28 mouse cellular contexts compared by ENCODE assay signal in genomic region chr13:47112056-47112455, GRCm38 (mm10). TPM values are rescaled to one million over a fixed set of nuclear protein-coding genes. Genes with fewer than 3 reads are reported as not detected.
DNase-seq lines count a peak whose midpoint lies in the region; ATAC-seq and TF ChIP-seq lines count a peak whose summit lies in the region.
"Had no signal": no experiment of that assay in that cellular context is flagged by ENCODE, and none has a peak within 500 bp of the region (broad histone marks: within the 10 kb centered on the region; RNA-seq: fewer than 3 reads in every experiment).

No protein-coding gene starts in this region.

- no peaks in the 10 kb centered on the region for H3K9me3 ChIP-seq in intestine, embryonic 14.5 days (ENCODE audit: control insufficient read depth, low read length)
- H3K9me3 ChIP-seq in intestine, postnatal 0 days (ENCODE audit: control insufficient read depth), result no peaks in the 10 kb centered on the region
- no peaks in the 10 kb centered on the region for H3K9me3 ChIP-seq in liver, embryonic 12.5 days (replicated peaks)
- H3K9me3 ChIP-seq in liver, postnatal 0 days (ENCODE audit: low read length), result no peaks in the 10 kb centered on the region
- H3K9me3 ChIP-seq: forebrain, embryonic 12.5 days; hindbrain, embryonic 10.5 days; hindbrain, embryonic 15.5 days; limb, embryonic 10.5 days; limb, embryonic 15.5 days; lung, embryonic 15.5 days; midbrain, embryonic 12.5 days; neural tube, embryonic 15.5 days had no signal

- DNase-seq in intestine, embryonic 14.5 days (ENCODE audit: low spot score), result peak; percentile 39
- DNase-seq in liver, postnatal 0 days, result no peak
- no peak for DNase-seq in B cell, adult 2 months
- no peak for DNase-seq in left cerebral cortex, adult 11 months (ENCODE audit: low spot score)
- no peak for DNase-seq in urinary bladder, adult 2 months (ENCODE audit: low spot score)
- DNase-seq: adrenal gland, postnatal 36 days; cerebellum, adult 2 months; cerebellum, postnatal 36 days; forebrain, postnatal 0 days; heart, adult 2 months; heart, postnatal 14 days; kidney, adult 2 months; kidney, postnatal 4 days; layer of hippocampus, postnatal 36 days; spleen, adult 18-20 months had no signal

- ATAC-seq in intestine, embryonic 14.5 days (replicated peaks; ENCODE audit: low FRiP score, low TSS enrichment, low read depth), result no peak
- ATAC-seq in intestine, postnatal 0 days, result no peak
- ATAC-seq in erythroblast, adult 5-6 weeks (replicated peaks; ENCODE audit: low FRiP score, poor library complexity, severe bottlenecking), result peak; percentile 24
- peak; percentile 3; the same call in 1 of the 2 replicates for ATAC-seq in liver, embryonic 12.5 days
- ATAC-seq in liver, postnatal 0 days, result no peak
- ATAC-seq: forebrain, postnatal 0 days; inflammation-experienced regulatory T-cells, adult 6 months had no signal

- 0 out of 2 replicates have a peak, but pooled peaks cover 3% of the 10 kb centered on the region for H3K4me1 ChIP-seq in intestine, embryonic 14.5 days (replicated peaks; ENCODE audit: control insufficient read depth, insufficient read depth, low read length)
- no peaks in the 10 kb centered on the region for H3K4me1 ChIP-seq in intestine, postnatal 0 days (replicated peaks; ENCODE audit: control insufficient read depth, insufficient read depth, low read length)
- H3K4me1 ChIP-seq in liver, embryonic 12.5 days, result peaks cover 91% of the 10 kb centered on the region
- peaks cover 43% of the 10 kb centered on the region for H3K4me1 ChIP-seq in liver, postnatal 0 days (ENCODE audit: insufficient read depth)
- H3K4me1 ChIP-seq: hindbrain, embryonic 15.5 days; limb, embryonic 15.5 days had no signal

- H3K27ac ChIP-seq in intestine, embryonic 14.5 days (ENCODE audit: low read depth), result no peak overlapping the region
- H3K27ac ChIP-seq in intestine, postnatal 0 days (ENCODE audit: low read depth, low read length), result no peak overlapping the region
- peak overlapping the region; percentile 100 for H3K27ac ChIP-seq in liver, embryonic 12.5 days
- peak overlapping the region; percentile 73 for H3K27ac ChIP-seq in liver, postnatal 0 days (ENCODE audit: low read depth)
- H3K27ac ChIP-seq: forebrain, embryonic 12.5 days; heart, adult 2 months; hindbrain, embryonic 10.5 days; hindbrain, embryonic 15.5 days; kidney, postnatal 0 days; limb, embryonic 10.5 days; limb, embryonic 15.5 days; lung, embryonic 15.5 days; midbrain, embryonic 12.5 days; neural tube, embryonic 15.5 days had no signal

- H3K4me2 ChIP-seq in intestine, embryonic 14.5 days (ENCODE audit: low read length), result no peak overlapping the region
- H3K4me2 ChIP-seq in intestine, postnatal 0 days (replicated peaks; ENCODE audit: low read depth), result no peak overlapping the region
- H3K4me2 ChIP-seq in liver, embryonic 12.5 days, result peak overlapping the region; percentile 58
- peak overlapping the region; percentile 57 for H3K4me2 ChIP-seq in liver, postnatal 0 days (ENCODE audit: low read depth, low read length)
- H3K4me2 ChIP-seq: forebrain, embryonic 12.5 days; hindbrain, embryonic 15.5 days; limb, embryonic 15.5 days; lung, embryonic 15.5 days; midbrain, embryonic 12.5 days; neural tube, embryonic 15.5 days had no signal

- no peak for TF ChIP-seq CTCF in intestine, postnatal 0 days (IDR thresholded peaks at IDR 0.05; ENCODE audit: low read depth)
- TF ChIP-seq CTCF in liver, postnatal 0 days (IDR thresholded peaks at IDR 0.05; ENCODE audit: low read depth), result no peak

- TF ChIP-seq EP300 in liver, postnatal 0 days (IDR thresholded peaks at IDR 0.05; ENCODE audit: low read depth), result no peak

- WGBS in intestine, embryonic 14.5 days, result 82% methylated on average over 3 of the region's 3 CpGs
- 72% methylated on average over 3 of the region's 3 CpGs for WGBS in intestine, postnatal 0 days
- 62% methylated on average over 3 of the region's 3 CpGs for WGBS in liver, embryonic 12.5 days (ENCODE audit: insufficient replicate concordance)
- WGBS in liver, postnatal 0 days (ENCODE audit: insufficient replicate concordance), result 80% methylated on average over 3 of the region's 3 CpGs

- no peaks in the 10 kb centered on the region for H3K36me3 ChIP-seq in intestine, embryonic 14.5 days (ENCODE audit: control insufficient read depth, insufficient read depth, low read length)
- H3K36me3 ChIP-seq in intestine, postnatal 0 days (ENCODE audit: control insufficient read depth, insufficient read depth), result no peaks in the 10 kb centered on the region
- no peaks in the 10 kb centered on the region for H3K36me3 ChIP-seq in liver, embryonic 12.5 days
- H3K36me3 ChIP-seq in liver, postnatal 0 days (replicated peaks; ENCODE audit: insufficient read depth, low read length), result no peaks in the 10 kb centered on the region
- H3K36me3 ChIP-seq: forebrain, embryonic 12.5 days; hindbrain, embryonic 10.5 days; hindbrain, embryonic 15.5 days; limb, embryonic 10.5 days; limb, embryonic 15.5 days; lung, embryonic 15.5 days; midbrain, embryonic 12.5 days; neural tube, embryonic 15.5 days had no signal

- H3K9ac ChIP-seq in intestine, embryonic 14.5 days (ENCODE audit: low read length), result no peak overlapping the region
- no peak overlapping the region for H3K9ac ChIP-seq in intestine, postnatal 0 days (ENCODE audit: low read depth, low read length)
- H3K9ac ChIP-seq in liver, embryonic 12.5 days, result peak overlapping the region; percentile 62
- H3K9ac ChIP-seq in liver, postnatal 0 days (replicated peaks), result 0 out of 2 replicates have a peak overlapping the region, but pooled peaks have one; percentile 26
- H3K9ac ChIP-seq: forebrain, embryonic 12.5 days; forebrain, postnatal 0 days; hindbrain, embryonic 15.5 days; limb, embryonic 15.5 days; lung, embryonic 15.5 days; midbrain, embryonic 12.5 days; neural tube, embryonic 15.5 days had no signal

- H3K27me3 ChIP-seq in intestine, embryonic 14.5 days (replicated peaks; ENCODE audit: control insufficient read depth, insufficient read depth, low read length), result no peaks in the 10 kb centered on the region
- H3K27me3 ChIP-seq in intestine, postnatal 0 days (replicated peaks; ENCODE audit: control insufficient read depth, insufficient read depth, low read length), result no peaks in the 10 kb centered on the region
- H3K27me3 ChIP-seq in liver, embryonic 12.5 days (replicated peaks), result no peaks in the 10 kb centered on the region
- H3K27me3 ChIP-seq in liver, postnatal 0 days (ENCODE audit: insufficient read depth, low read length), result no peaks in the 10 kb centered on the region
- H3K27me3 ChIP-seq: forebrain, embryonic 12.5 days; hindbrain, embryonic 15.5 days; limb, embryonic 15.5 days; lung, embryonic 15.5 days; neural tube, embryonic 15.5 days had no signal

- H3K4me3 ChIP-seq in intestine, embryonic 14.5 days (ENCODE audit: low read depth, low read length), result no peak overlapping the region
- no peak overlapping the region for H3K4me3 ChIP-seq in intestine, postnatal 0 days (ENCODE audit: low read depth, low read length)
- peak overlapping the region; percentile 1; the same call in 1 of the 2 replicates for H3K4me3 ChIP-seq in liver, embryonic 12.5 days
- no peak overlapping the region for H3K4me3 ChIP-seq in liver, postnatal 0 days (ENCODE audit: low read depth, low read length)
- H3K4me3 ChIP-seq: forebrain, embryonic 12.5 days; heart, adult 2 months; hindbrain, embryonic 10.5 days; hindbrain, embryonic 15.5 days; limb, embryonic 10.5 days; limb, embryonic 15.5 days; lung, embryonic 15.5 days; midbrain, embryonic 12.5 days; neural tube, embryonic 15.5 days had no signal

RNA-seq across cellular contexts. Expression of gene Dek, which starts 6.1 kb away (rescaled TPM):
- 217 and 226 TPM in 2 replicates for polyA plus RNA-seq in intestine, embryonic 14.5 days (2014; fragmentation: Nextera tagmentation; extraction: Ambion mirVana)
- polyA plus RNA-seq in intestine, postnatal 0 days (2015; fragmentation: Nextera tagmentation; extraction: Ambion mirVana), result 115 and 120 TPM in 2 replicates
- total RNA-seq in erythroblast, adult 5-6 weeks (2015; ENCODE audit: low replicate concordance), result 233 and 276 TPM in 2 replicates
- total RNA-seq in erythroblast, adult 5-6 weeks (2017; ENCODE audit: low replicate concordance), result 413 and 451 TPM in 2 replicates
- polyA plus RNA-seq in liver, embryonic 12.5 days (2016; fragmentation: Nextera tagmentation; extraction: Ambion mirVana), result 421 and 461 TPM in 2 replicates
- 285 and 302 TPM in 2 replicates for polyA plus RNA-seq in liver, postnatal 0 days (2015; fragmentation: Nextera tagmentation; extraction: Ambion mirVana)
- 59.3 and 67.7 TPM in 2 replicates for polyA plus RNA-seq in urinary bladder, adult 2 months (2012; rRNA removed)

RNA-seq across cellular contexts. Expression of gene Rnf144b, which starts 10.4 kb away (rescaled TPM):
- polyA plus RNA-seq in intestine, embryonic 14.5 days (2014; fragmentation: Nextera tagmentation; extraction: Ambion mirVana), result 1.2 and 1.8 TPM in 2 replicates
- polyA plus RNA-seq in intestine, postnatal 0 days (2015; fragmentation: Nextera tagmentation; extraction: Ambion mirVana), result 1.7 and 2.0 TPM in 2 replicates
- total RNA-seq in erythroblast, adult 5-6 weeks (2015; ENCODE audit: low replicate concordance), result 2.5 and 6.7 TPM in 2 replicates
- total RNA-seq in erythroblast, adult 5-6 weeks (2017; ENCODE audit: low replicate concordance), result 3.1 and 4.9 TPM in 2 replicates
- 0.61 and 0.68 TPM in 2 replicates for polyA plus RNA-seq in liver, embryonic 12.5 days (2016; fragmentation: Nextera tagmentation; extraction: Ambion mirVana)
- polyA plus RNA-seq in liver, postnatal 0 days (2015; fragmentation: Nextera tagmentation; extraction: Ambion mirVana), result 4.3 and 6.3 TPM in 2 replicates
- polyA plus RNA-seq in urinary bladder, adult 2 months (2012; rRNA removed), result 48.5 and 56.6 TPM in 2 replicates

Comparison
In these comparisons a context has a peak if more than half of its experiments do, and no peak if none do; other contexts are left out.
1. ATAC-seq: peak in erythroblast, adult 5-6 weeks (single experiment) and liver, embryonic 12.5 days (single experiment); none in intestine, embryonic 14.5 days (single experiment), intestine, postnatal 0 days (single experiment) and liver, postnatal 0 days (single experiment).
2. H3K27ac ChIP-seq: peak in liver, embryonic 12.5 days (single experiment) and liver, postnatal 0 days (single experiment); none in intestine, embryonic 14.5 days (single experiment) and intestine, postnatal 0 days (single experiment).
3. H3K4me2 ChIP-seq: peak in liver, embryonic 12.5 days (single experiment) and liver, postnatal 0 days (single experiment); none in intestine, embryonic 14.5 days (single experiment) and intestine, postnatal 0 days (single experiment).
4. H3K9ac ChIP-seq: peak in liver, embryonic 12.5 days (single experiment) and liver, postnatal 0 days (single experiment); none in intestine, embryonic 14.5 days (single experiment) and intestine, postnatal 0 days (single experiment).